Mouse (Mus musculus) frontal cortex, adult (tissue): ENCODE results near the gene Fkbp5.

Experiments used
- ATAC-seq: cut with Nextera tagmentation; 2 replicates; pipeline ENCODE4 v1.9.2; 2017; ENCODE audit warnings: mild to moderate bottlenecking, moderate library complexity, mixed read lengths; ENCODE audit not compliant: low TSS enrichment

The Fkbp5 gene

GRCm38 (mm10) chr17:28523355-28524008 is 6.2 kb upstream of the Fkbp5 start:
- ATAC-seq: no peak; the same call in 1 of the 2 replicates

GRCm38 (mm10) chr17:28522623-28523354 is 5.5 kb upstream of the Fkbp5 start:
- ATAC-seq: peak; percentile 78

- ATAC-seq: no peak
Observed at GRCm38 (mm10) chr17:28521920-28522319, 4.6 kb upstream of the Fkbp5 start.

- ATAC-seq: no peak
Observed at GRCm38 (mm10) chr17:28521071-28521726, 3.9 kb upstream of the Fkbp5 start.

GRCm38 (mm10) chr17:28520561-28520960 is 3.2 kb upstream of the Fkbp5 start:
- no peak for ATAC-seq

GRCm38 (mm10) chr17:28519827-28520226 is 2.5 kb upstream of the Fkbp5 start:
- no peak for ATAC-seq

- ATAC-seq: no peak
Observed at GRCm38 (mm10) chr17:28518615-28519071, 1.3 kb upstream of the Fkbp5 start.

GRCm38 (mm10) chr17:28517956-28518614 is 758 bp upstream of the Fkbp5 start:
- peak; percentile 21; the same call in 1 of the 2 replicates for ATAC-seq

GRCm38 (mm10) chr17:28516881-28517280 is 446 bp downstream of the Fkbp5 start:
- ATAC-seq: no peak

- ATAC-seq: no peak
Observed at GRCm38 (mm10) chr17:28515431-28516341, 1.6 kb downstream of the Fkbp5 start.

GRCm38 (mm10) chr17:28514555-28514954 is 2.8 kb downstream of the Fkbp5 start:
- no peak for ATAC-seq

- no peak for ATAC-seq
Observed at GRCm38 (mm10) chr17:28513844-28514243, 3.5 kb downstream of the Fkbp5 start.

- ATAC-seq: no peak
Observed at GRCm38 (mm10) chr17:28513337-28513736, 4.0 kb downstream of the Fkbp5 start.

- ATAC-seq: no peak
Observed at GRCm38 (mm10) chr17:28512696-28513095, 4.6 kb downstream of the Fkbp5 start.

- ATAC-seq: no peak
Observed at GRCm38 (mm10) chr17:28511616-28512541, 5.4 kb downstream of the Fkbp5 start.

GRCm38 (mm10) chr17:28510445-28511342 is 6.6 kb downstream of the Fkbp5 start:
- no peak for ATAC-seq

GRCm38 (mm10) chr17:28507496-28507895 is 9.8 kb downstream of the Fkbp5 start:
- ATAC-seq: no peak

GRCm38 (mm10) chr17:28506895-28507294 is 10.4 kb downstream of the Fkbp5 start:
- no peak for ATAC-seq

GRCm38 (mm10) chr17:28505591-28505990 is 11.7 kb downstream of the Fkbp5 start:
- ATAC-seq: no peak
